Mouse (Mus musculus): ENCODE data around the gene Scn1b. TPM values are rescaled to one million over a fixed set of nuclear protein-coding genes. Genes with fewer than 3 reads are reported as not detected.

Gene Scn1b
- polyA plus RNA-seq, 1 experiment from 2014 or later = 0.60 TPM

- Histone ChIP-seq H3K4me2 (replicated peaks; ENCODE audit: low read depth, low read length) (no peak overlapping the region), H3K27me3 (ENCODE audit: control insufficient read depth, insufficient read depth, low read length) (no peaks in the 10 kb centered on the region), H3K27ac (ENCODE audit: low read depth, low read length) (no peak overlapping the region), H3K4me1 (replicated peaks; ENCODE audit: control insufficient read depth, insufficient read depth, low read length) (no peaks in the 10 kb centered on the region), H3K9me3 (ENCODE audit: control insufficient read depth, low read length) (no peaks in the 10 kb centered on the region), H3K4me3 (ENCODE audit: low read depth, low read length) (no peak overlapping the region), H3K36me3 (ENCODE audit: control insufficient read depth, insufficient read depth, low read length) (no peaks in the 10 kb centered on the region), H3K9ac (ENCODE audit: low read depth, low read length) (no peak overlapping the region)
- WGBS = 33% methylated on average over 10 of the region's 12 CpGs
- ATAC-seq (ENCODE audit: low FRiP score) = no peak
- no peak for DNase-seq (ENCODE audit: low spot score)
Measured at GRCm38 (mm10) chr7:31094774-31095501, 31.9 kb downstream of the Scn1b start.

GRCm38 (mm10) chr7:31089721-31090120 lies 37.1 kb downstream of the Scn1b start:
- no peak overlapping the region for H3K9ac ChIP-seq (ENCODE audit: low read depth, low read length)
- no peaks in the 10 kb centered on the region for H3K27me3 ChIP-seq (ENCODE audit: control insufficient read depth, insufficient read depth, low read length)
- ATAC-seq (ENCODE audit: low FRiP score) (no peak), DNase-seq (ENCODE audit: low spot score) (no peak)
- H3K36me3 ChIP-seq (ENCODE audit: control insufficient read depth, insufficient read depth, low read length) = no peaks in the 10 kb centered on the region
- no peaks in the 10 kb centered on the region for H3K4me1 ChIP-seq (replicated peaks; ENCODE audit: control insufficient read depth, insufficient read depth, low read length)
- no peak overlapping the region for H3K4me3 ChIP-seq (ENCODE audit: low read depth, low read length)
- no peaks in the 10 kb centered on the region for H3K9me3 ChIP-seq (ENCODE audit: control insufficient read depth, low read length)
- 96% methylated on average over 2 of the region's 2 CpGs for WGBS
- H3K27ac ChIP-seq (ENCODE audit: low read depth, low read length) = no peak overlapping the region
- H3K4me2 ChIP-seq (replicated peaks; ENCODE audit: low read depth, low read length) = no peak overlapping the region

GRCm38 (mm10) chr7:31088206-31088605 lies 38.6 kb downstream of the Scn1b start:
- Histone ChIP-seq H3K4me1 (replicated peaks; ENCODE audit: control insufficient read depth, insufficient read depth, low read length) (no peaks in the 10 kb centered on the region), H3K36me3 (ENCODE audit: control insufficient read depth, insufficient read depth, low read length) (no peaks in the 10 kb centered on the region), H3K9ac (ENCODE audit: low read depth, low read length) (no peak overlapping the region), H3K27me3 (ENCODE audit: control insufficient read depth, insufficient read depth, low read length) (no peaks in the 10 kb centered on the region), H3K4me2 (replicated peaks; ENCODE audit: low read depth, low read length) (no peak overlapping the region), H3K27ac (ENCODE audit: low read depth, low read length) (no peak overlapping the region), H3K4me3 (ENCODE audit: low read depth, low read length) (no peak overlapping the region), H3K9me3 (ENCODE audit: control insufficient read depth, low read length) (no peaks in the 10 kb centered on the region)
- ATAC-seq (ENCODE audit: low FRiP score) = no peak
- DNase-seq (ENCODE audit: low spot score) = no peak
- WGBS = 64% methylated on average over 3 of the region's 3 CpGs

GRCm38 (mm10) chr7:31087262-31087661 lies 39.5 kb downstream of the Scn1b start:
- H3K4me1 ChIP-seq (replicated peaks; ENCODE audit: control insufficient read depth, insufficient read depth, low read length) = no peaks in the 10 kb centered on the region
- no peak for ATAC-seq (ENCODE audit: low FRiP score)
- H3K9ac ChIP-seq (ENCODE audit: low read depth, low read length) = no peak overlapping the region
- H3K4me2 ChIP-seq (replicated peaks; ENCODE audit: low read depth, low read length) = no peak overlapping the region
- no peaks in the 10 kb centered on the region for H3K36me3 ChIP-seq (ENCODE audit: control insufficient read depth, insufficient read depth, low read length)
- no peaks in the 10 kb centered on the region for H3K9me3 ChIP-seq (ENCODE audit: control insufficient read depth, low read length)
- H3K4me3 ChIP-seq (ENCODE audit: low read depth, low read length) = no peak overlapping the region
- DNase-seq (ENCODE audit: low spot score) = no peak
- WGBS = 70% methylated on average over 2 of the region's 2 CpGs
- H3K27ac ChIP-seq (ENCODE audit: low read depth, low read length) = no peak overlapping the region
- no peaks in the 10 kb centered on the region for H3K27me3 ChIP-seq (ENCODE audit: control insufficient read depth, insufficient read depth, low read length)

- H3K4me3 ChIP-seq (ENCODE audit: low read depth, low read length) = no peak overlapping the region
- H3K9me3 ChIP-seq (ENCODE audit: control insufficient read depth, low read length) = no peaks in the 10 kb centered on the region
- no peak overlapping the region for H3K27ac ChIP-seq (ENCODE audit: low read depth, low read length)
- H3K27me3 ChIP-seq (ENCODE audit: control insufficient read depth, insufficient read depth, low read length) = no peaks in the 10 kb centered on the region
- WGBS = 90% methylated on average over 9 of the region's 9 CpGs
- H3K36me3 ChIP-seq (ENCODE audit: control insufficient read depth, insufficient read depth, low read length) = no peaks in the 10 kb centered on the region
- no peak overlapping the region for H3K4me2 ChIP-seq (replicated peaks; ENCODE audit: low read depth, low read length)
- no peak for DNase-seq (ENCODE audit: low spot score)
- H3K4me1 ChIP-seq (replicated peaks; ENCODE audit: control insufficient read depth, insufficient read depth, low read length) = no peaks in the 10 kb centered on the region
- no peak overlapping the region for H3K9ac ChIP-seq (ENCODE audit: low read depth, low read length)
- no peak for ATAC-seq (ENCODE audit: low FRiP score)
Measured at GRCm38 (mm10) chr7:31086175-31086755, 40.5 kb downstream of the Scn1b start.

- 16% methylated on average over 3 of the region's 3 CpGs for WGBS
- H3K9me3 ChIP-seq (ENCODE audit: control insufficient read depth, low read length) = no peaks in the 10 kb centered on the region
- no peak overlapping the region for H3K4me3 ChIP-seq (ENCODE audit: low read depth, low read length)
- no peak overlapping the region for H3K9ac ChIP-seq (ENCODE audit: low read depth, low read length)
- no peaks in the 10 kb centered on the region for H3K36me3 ChIP-seq (ENCODE audit: control insufficient read depth, insufficient read depth, low read length)
- no peaks in the 10 kb centered on the region for H3K4me1 ChIP-seq (replicated peaks; ENCODE audit: control insufficient read depth, insufficient read depth, low read length)
- peak; percentile 65 for ATAC-seq (ENCODE audit: low FRiP score)
- DNase-seq (ENCODE audit: low spot score) = peak; percentile 38
- no peak overlapping the region for H3K4me2 ChIP-seq (replicated peaks; ENCODE audit: low read depth, low read length)
- H3K27me3 ChIP-seq (ENCODE audit: control insufficient read depth, insufficient read depth, low read length) = no peaks in the 10 kb centered on the region
- peak overlapping the region; percentile 11; the same call in 1 of the 2 replicates for H3K27ac ChIP-seq (ENCODE audit: low read depth, low read length)
Measured at GRCm38 (mm10) chr7:31085171-31085570, 41.6 kb downstream of the Scn1b start.

- Histone ChIP-seq H3K4me2 (replicated peaks; ENCODE audit: low read depth, low read length) (no peak overlapping the region), H3K27me3 (ENCODE audit: control insufficient read depth, insufficient read depth, low read length) (no peaks in the 10 kb centered on the region), H3K27ac (ENCODE audit: low read depth, low read length) (no peak overlapping the region), H3K9ac (ENCODE audit: low read depth, low read length) (no peak overlapping the region), H3K9me3 (ENCODE audit: control insufficient read depth, low read length) (no peaks in the 10 kb centered on the region), H3K4me1 (replicated peaks; ENCODE audit: control insufficient read depth, insufficient read depth, low read length) (no peaks in the 10 kb centered on the region), H3K36me3 (ENCODE audit: control insufficient read depth, insufficient read depth, low read length) (no peaks in the 10 kb centered on the region), H3K4me3 (ENCODE audit: low read depth, low read length) (no peak overlapping the region)
- no peak for ATAC-seq (ENCODE audit: low FRiP score)
- DNase-seq (ENCODE audit: low spot score) = no peak
- WGBS = 57% methylated on average over 9 of the region's 9 CpGs
Measured at GRCm38 (mm10) chr7:31084140-31084539, 42.7 kb downstream of the Scn1b start.

GRCm38 (mm10) chr7:31082831-31083588 lies 43.8 kb downstream of the Scn1b start:
- DNase-seq (ENCODE audit: low spot score) (no peak), ATAC-seq (ENCODE audit: low FRiP score) (peak; percentile 24; the same call in 1 of the 2 replicates)
- Histone ChIP-seq H3K4me2 (replicated peaks; ENCODE audit: low read depth, low read length) (no peak overlapping the region), H3K9me3 (ENCODE audit: control insufficient read depth, low read length) (no peaks in the 10 kb centered on the region), H3K4me3 (ENCODE audit: low read depth, low read length) (no peak overlapping the region), H3K27me3 (ENCODE audit: control insufficient read depth, insufficient read depth, low read length) (no peaks in the 10 kb centered on the region), H3K9ac (ENCODE audit: low read depth, low read length) (no peak overlapping the region), H3K36me3 (ENCODE audit: control insufficient read depth, insufficient read depth, low read length) (no peaks in the 10 kb centered on the region), H3K4me1 (replicated peaks; ENCODE audit: control insufficient read depth, insufficient read depth, low read length) (no peaks in the 10 kb centered on the region), H3K27ac (ENCODE audit: low read depth, low read length) (no peak overlapping the region)
- WGBS = 60% methylated on average over 14 of the region's 14 CpGs
